Mouse (Mus musculus) fibroblast of lung, adult 2 months (primary cell): ENCODE measurements around the gene Col12a1.

Source experiments
- DNase-seq: peaks from one replicate; pipeline ENCODE4 v3.0.0-alpha.2; 2011; ENCODE audit warnings: low read depth

The Col12a1 gene

GRCm38 (mm10) chr9:79718481-79719370 lies at the start of gene Col12a1:
Gene Col12a1, minus strand, starts transcription at chr9:79718831.
- peak; percentile 80 for DNase-seq

GRCm38 (mm10) chr9:79766991-79767545 lies 48.4 kb upstream of the Col12a1 start:
- DNase-seq = no peak

- no peak for DNase-seq
Measured at GRCm38 (mm10) chr9:79765329-79765728, 46.7 kb upstream of the Col12a1 start.

GRCm38 (mm10) chr9:79762519-79762918 lies 43.9 kb upstream of the Col12a1 start:
- no peak for DNase-seq

GRCm38 (mm10) chr9:79760076-79760475 lies 41.4 kb upstream of the Col12a1 start:
- no peak for DNase-seq

GRCm38 (mm10) chr9:79759385-79760005 lies 40.9 kb upstream of the Col12a1 start, which contains the start of gene Cox7a2:
Gene Cox7a2, minus strand, starts transcription at chr9:79759878.
- peak; percentile 93 for DNase-seq

GRCm38 (mm10) chr9:79755311-79755710 lies 36.7 kb upstream of the Col12a1 start:
- DNase-seq = no peak

GRCm38 (mm10) chr9:79751846-79752245 lies 33.2 kb upstream of the Col12a1 start:
- DNase-seq = no peak

- DNase-seq = no peak
Measured at GRCm38 (mm10) chr9:79750709-79751108, 32.1 kb upstream of the Col12a1 start.

GRCm38 (mm10) chr9:79745036-79745435 lies 26.4 kb upstream of the Col12a1 start:
- DNase-seq = no peak

- no peak for DNase-seq
Measured at GRCm38 (mm10) chr9:79735608-79736007, 17.0 kb upstream of the Col12a1 start.

- DNase-seq = no peak
Measured at GRCm38 (mm10) chr9:79730301-79730700, 11.7 kb upstream of the Col12a1 start.

- no peak for DNase-seq
Measured at GRCm38 (mm10) chr9:79723090-79723489, 4.5 kb upstream of the Col12a1 start.

GRCm38 (mm10) chr9:79721056-79721455 lies 2.4 kb upstream of the Col12a1 start:
- no peak for DNase-seq

GRCm38 (mm10) chr9:79720143-79720542 lies 1.5 kb upstream of the Col12a1 start:
- DNase-seq = no peak

- no peak for DNase-seq
Measured at GRCm38 (mm10) chr9:79719451-79719850, 820 bp upstream of the Col12a1 start.

GRCm38 (mm10) chr9:79717836-79718475 lies 675 bp downstream of the Col12a1 start:
- DNase-seq = no peak

GRCm38 (mm10) chr9:79716909-79717835 lies 1.5 kb downstream of the Col12a1 start:
- no peak for DNase-seq

GRCm38 (mm10) chr9:79716496-79716895 lies 2.1 kb downstream of the Col12a1 start:
- DNase-seq = no peak

GRCm38 (mm10) chr9:79714471-79715045 lies 4.1 kb downstream of the Col12a1 start:
- DNase-seq = no peak
